Mouse (Mus musculus) liver, embryonic 14.5 days (tissue): ENCODE measurements around the gene Wnt11.

Source experiments
- CTCF ChIP-seq: IDR thresholded peaks from 2 replicates; pipeline ENCODE4 v1.5.1; 2016; ENCODE audit warnings: antibody characterized with exemption, low read depth, control low read depth
- EP300 ChIP-seq: IDR thresholded peaks from 2 replicates; pipeline ENCODE4 v1.6.1; 2016; ENCODE audit warnings: antibody characterized with exemption, low read depth

DNA sequence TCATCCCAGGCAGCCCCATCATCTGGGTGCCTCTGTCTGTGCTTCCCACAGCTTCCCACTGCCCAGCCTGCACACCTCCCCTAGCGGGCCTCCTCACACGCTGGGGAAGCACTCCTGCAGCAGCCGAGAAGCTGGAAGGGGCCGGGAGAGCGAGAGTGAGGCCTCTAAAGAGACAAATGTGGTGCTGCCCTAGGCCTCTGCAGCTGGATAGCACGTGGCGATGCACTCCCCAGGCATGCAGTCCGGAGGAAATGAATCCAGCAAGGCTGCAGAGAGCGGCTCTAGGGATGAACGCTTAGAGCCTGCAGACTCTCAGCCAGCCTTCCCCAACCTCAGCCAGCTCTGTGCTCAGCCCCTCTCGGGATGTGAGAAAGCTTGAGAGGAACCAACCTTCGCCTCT is 35.9 kb downstream of the Wnt11 start:
- TF ChIP-seq CTCF (no peak), EP300 (no peak)
